Mouse (Mus musculus) bone marrow macrophage, adult 2 months (primary cell): ENCODE data around the gene Tldc2. TPM values are rescaled to one million over a fixed set of nuclear protein-coding genes. Genes with fewer than 3 reads are reported as not detected.

Experiments
- H3K27ac ChIP-seq: 2 replicates; pipeline ENCODE4 v1.5.1; 2012; ENCODE audit warnings: low read depth, low read length; ENCODE audit not compliant: insufficient read depth
- H3K4me1 ChIP-seq: 2 replicates; pipeline ENCODE4 v1.6.1; 2012; ENCODE audit warnings: low read length; ENCODE audit not compliant: control insufficient read depth, insufficient read depth
- H3K4me3 ChIP-seq: 2 replicates; pipeline ENCODE4 v1.5.1; 2012; ENCODE audit warnings: mild to moderate bottlenecking, low read length, moderate library complexity; ENCODE audit not compliant: insufficient read depth
- CTCF ChIP-seq: IDR thresholded peaks from 2 replicates; pipeline ENCODE4 v1.5.1; 2012; ENCODE audit warnings: low read depth, mild to moderate bottlenecking, low read length, moderate library complexity
- POLR2A ChIP-seq: IDR thresholded peaks from 2 replicates; pipeline ENCODE4 v1.6.1; 2012; ENCODE audit warnings: mild to moderate bottlenecking, low read depth, low read length, borderline replicate concordance
- polyA plus RNA-seq: library from polyadenylated mRNA; stranded (reverse); fragments of >200 nt; gene quantifications from 2 replicates; pipeline ENCODE4 v1.2.4, GENCODE M21; 2012; ENCODE audit not compliant: missing spikeins, insufficient read depth, insufficient read length

Gene Tldc2
- polyA plus RNA-seq, 1 experiment = not detected

DNA sequence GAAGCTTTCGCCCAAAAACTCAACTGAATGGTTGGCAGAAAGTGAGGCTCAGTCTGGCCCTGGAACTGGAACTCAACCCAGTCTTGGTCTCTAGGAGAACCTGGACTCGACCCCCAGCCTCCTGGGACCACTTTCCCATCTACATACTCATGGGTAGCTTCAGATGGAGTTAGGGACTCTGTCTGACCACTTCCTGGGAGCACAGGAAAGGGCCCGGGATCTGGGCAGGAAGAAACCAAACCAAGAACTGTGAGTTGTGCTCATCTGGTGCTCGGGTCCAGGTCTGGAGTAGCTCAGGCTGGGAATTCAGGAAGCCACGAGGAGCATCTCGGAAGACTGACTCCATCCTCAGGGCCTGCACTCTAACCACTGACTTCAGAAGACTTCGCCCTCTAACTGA is 10.3 kb upstream of the Tldc2 start:
- Histone ChIP-seq H3K27ac (no peak overlapping the region), H3K4me3 (no peak overlapping the region), H3K4me1 (peaks cover 47% of the 10 kb centered on the region)
- no peak for TF ChIP-seq CTCF
- no peak for TF ChIP-seq POLR2A

DNA sequence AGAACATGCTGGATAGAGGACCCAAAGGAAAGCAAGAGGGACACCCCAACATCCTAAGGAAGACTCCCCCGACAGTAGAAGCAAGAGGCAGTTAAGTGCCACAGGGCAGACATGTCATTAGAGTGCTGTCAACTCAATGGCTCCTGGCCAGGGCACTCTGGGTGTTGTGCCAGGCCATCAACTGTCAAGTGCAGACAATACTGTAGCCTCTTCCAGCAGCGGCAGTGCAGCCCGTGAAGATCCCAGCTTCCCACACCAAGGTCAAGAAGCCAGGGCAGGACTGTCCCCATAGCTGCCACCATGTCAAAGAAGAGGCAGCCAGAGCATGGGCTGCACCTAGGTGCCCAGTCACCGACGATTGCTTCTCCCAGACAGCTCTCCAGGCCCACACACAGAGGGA is 9.7 kb upstream of the Tldc2 start:
- Histone ChIP-seq H3K4me1 (peaks cover 46% of the 10 kb centered on the region), H3K4me3 (peak overlapping the region; percentile 50), H3K27ac (no peak overlapping the region)
- TF ChIP-seq POLR2A (no peak), CTCF (no peak)

DNA sequence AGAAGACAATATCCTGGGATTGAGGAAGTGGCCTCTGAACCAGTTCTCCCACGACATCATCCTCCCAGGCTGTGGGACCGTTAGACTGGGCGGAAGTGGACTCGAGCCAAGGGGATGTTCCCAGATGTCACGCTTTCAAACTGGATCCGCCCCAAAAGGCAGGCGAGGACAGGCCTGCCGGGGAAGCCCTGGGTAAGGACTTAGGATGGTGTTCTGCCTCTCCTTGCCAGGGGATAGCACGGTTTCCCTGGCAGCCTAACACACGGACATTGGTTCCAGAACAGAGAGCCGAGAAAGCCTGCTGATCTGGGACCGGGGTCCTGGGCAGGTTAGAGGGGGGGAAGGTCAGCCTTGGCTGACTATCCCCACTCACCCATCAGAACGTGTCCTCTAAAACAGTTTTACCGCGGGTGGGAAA is 9.2 kb upstream of the Tldc2 start:
- Histone ChIP-seq H3K4me3 (peak overlapping the region; percentile 61), H3K4me1 (peaks cover 41% of the 10 kb centered on the region), H3K27ac (no peak overlapping the region)
- TF ChIP-seq POLR2A (no peak), CTCF (no peak)

DNA sequence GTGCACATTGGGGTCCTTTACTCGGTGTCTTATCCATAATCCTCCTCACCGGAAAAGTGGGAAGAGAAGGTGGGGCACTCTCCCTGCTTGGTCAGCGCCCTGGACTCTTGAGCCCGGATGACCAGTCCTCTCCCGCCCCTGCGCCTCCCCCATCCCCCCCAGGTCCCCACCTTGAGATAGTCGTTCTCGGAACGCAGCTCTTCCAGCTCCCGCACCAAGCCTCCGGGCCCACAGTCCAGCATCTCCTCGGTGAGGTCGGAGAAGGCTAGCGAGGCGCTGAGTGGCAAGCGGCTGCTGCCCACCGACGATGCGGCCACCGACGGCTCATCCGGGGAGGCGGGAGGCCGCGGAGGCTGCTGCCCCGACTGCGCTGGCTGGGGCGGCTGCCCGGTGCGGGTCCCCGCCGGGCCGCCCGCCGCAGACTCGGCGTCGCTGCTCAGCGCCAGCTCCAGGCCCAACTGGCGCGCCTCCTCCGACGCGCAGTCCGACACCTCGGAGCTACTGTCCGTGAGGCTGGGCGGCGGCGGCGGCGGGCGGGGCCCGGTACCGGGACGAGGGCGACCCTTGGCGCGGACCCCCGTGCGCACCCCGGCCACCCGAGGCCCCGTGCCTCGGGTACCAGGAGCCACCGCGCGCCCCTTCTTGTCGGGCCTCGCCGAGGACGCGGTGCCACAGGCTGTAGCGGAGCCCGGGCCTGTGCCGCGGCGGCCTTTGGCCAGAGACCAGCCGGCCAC is 8.6 kb upstream of the Tldc2 start:
- Histone ChIP-seq H3K4me1 (peaks cover 40% of the 10 kb centered on the region), H3K4me3 (peak overlapping the region; percentile 61), H3K27ac (no peak overlapping the region)
- TF ChIP-seq CTCF = no peak
- no peak for TF ChIP-seq POLR2A

DNA sequence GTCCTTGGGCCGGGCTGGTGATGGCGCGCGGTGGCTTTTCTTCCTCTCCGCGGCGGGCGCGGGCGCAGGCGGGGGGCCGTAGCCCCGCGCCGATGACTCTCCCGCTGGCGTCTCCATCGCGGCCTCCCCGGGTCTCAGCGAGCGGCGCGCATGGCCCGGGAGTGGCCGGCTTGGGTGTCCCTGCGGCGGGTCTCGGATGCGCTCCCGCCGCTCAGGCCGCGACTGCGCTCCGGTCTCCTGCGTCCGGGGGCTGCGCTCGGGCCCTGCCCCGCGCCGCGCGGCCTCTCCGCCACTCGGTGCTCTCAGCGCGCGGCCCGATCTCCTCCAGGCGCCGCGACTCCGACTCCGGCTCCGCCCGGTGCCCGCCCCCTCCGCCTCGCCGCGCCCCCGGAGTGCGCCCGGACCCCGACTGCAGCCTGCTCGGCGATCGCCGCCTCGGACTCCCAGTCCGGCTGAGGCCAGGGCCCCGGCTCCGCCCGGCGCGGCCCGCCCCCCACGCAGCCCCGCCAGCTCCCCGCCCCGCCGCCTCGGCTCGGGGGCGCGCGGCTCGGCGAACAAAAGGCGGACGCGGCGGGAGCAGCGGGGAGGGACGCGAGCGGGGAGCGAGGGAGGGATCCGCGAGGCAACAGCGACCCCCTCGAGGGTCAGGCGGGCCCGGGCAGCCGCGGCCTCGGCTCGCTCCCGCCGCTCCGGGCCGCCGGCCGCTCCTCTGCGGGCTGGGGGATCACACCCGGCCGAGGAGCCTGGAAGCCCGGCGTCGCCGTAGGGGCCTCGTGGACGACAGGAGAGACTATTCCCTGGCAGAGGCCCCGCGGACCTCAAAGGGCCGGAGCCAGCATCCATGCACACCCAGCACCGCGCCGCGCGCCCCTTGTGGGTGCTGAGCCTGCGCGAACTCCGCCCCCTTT is 7.8 kb upstream of the Tldc2 start, which contains the start of gene Soga1:
TSS of gene Soga1 (minus strand) at position 462 of the 908 bp plus-strand sequence.
- TF ChIP-seq POLR2A (no peak), CTCF (no peak)
- Histone ChIP-seq H3K4me3 (peak within 1 kb of the TSS; percentile 61), H3K27ac (no peak within 1 kb of the TSS), H3K4me1 (peaks cover 40% of the 10 kb centered on the region)

DNA sequence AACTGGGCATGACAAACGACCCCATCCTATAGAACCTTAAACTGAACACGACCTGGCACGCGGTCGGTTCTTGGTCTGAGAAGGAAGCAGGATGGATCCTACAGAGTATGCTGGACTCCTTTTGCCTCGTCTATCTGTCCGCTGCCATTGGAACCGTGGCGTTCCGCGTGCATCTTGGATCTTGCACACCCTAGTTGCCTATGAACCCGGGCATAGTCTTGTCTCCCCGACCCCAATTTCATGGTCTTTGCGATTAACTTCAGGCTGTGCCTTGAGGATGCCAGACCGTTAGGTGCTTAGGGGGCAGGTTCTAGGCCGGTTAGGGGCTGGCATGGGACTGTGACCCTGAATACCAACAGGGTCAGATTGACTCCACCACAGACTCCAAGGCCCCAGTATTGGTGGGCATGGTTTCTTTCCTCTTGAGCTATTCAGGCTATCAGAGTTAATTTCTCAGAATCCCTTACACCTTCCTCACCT is 7.1 kb upstream of the Tldc2 start:
- Histone ChIP-seq H3K4me1 (peaks cover 33% of the 10 kb centered on the region), H3K27ac (no peak overlapping the region), H3K4me3 (peak overlapping the region; percentile 61)
- TF ChIP-seq CTCF (no peak), POLR2A (no peak)

DNA sequence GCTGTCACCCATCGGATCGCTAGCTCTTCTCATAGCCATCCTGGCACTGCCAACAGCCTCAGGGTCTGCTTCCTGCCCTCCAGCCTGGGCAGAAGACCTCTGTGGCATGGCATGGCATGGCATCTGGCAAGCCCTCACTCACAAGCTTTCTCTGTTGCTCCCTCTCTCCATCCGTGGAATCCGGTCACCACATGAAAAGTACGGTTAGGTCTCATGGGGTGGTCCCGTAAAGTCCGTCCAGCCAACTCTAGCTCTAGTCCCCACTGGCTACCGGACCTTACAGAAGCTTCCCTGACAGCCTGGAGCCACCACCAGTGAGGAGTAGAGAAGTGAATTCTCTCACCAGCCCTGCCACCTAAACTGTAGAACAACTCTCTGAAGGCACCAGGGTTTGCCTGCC is 5.5 kb upstream of the Tldc2 start:
- no peak overlapping the region for H3K4me3 ChIP-seq
- TF ChIP-seq CTCF = no peak
- TF ChIP-seq POLR2A = no peak
- no peak overlapping the region for H3K27ac ChIP-seq
- peaks cover 20% of the 10 kb centered on the region for H3K4me1 ChIP-seq

DNA sequence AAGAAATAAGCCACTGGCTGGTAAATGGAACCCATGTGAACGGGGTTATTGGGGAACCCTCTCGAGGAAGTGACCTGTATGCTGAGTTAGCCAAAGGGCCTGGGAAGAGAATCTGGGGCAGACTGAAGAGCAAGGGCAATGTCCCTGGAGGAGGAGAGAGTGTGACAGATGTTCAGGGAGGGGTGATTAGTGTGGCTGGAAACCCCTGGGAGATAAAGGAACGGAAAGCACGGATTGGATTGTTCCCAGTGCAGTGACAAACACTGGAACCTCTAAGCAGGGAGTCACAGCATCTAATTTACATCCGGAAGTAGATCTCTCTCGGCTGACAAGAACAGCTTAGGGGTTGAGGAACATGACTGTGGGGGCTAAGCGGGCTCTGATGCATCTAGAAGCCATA is 4.9 kb upstream of the Tldc2 start:
- TF ChIP-seq POLR2A = no peak
- no peak for TF ChIP-seq CTCF
- H3K4me1 ChIP-seq = peaks cover 14% of the 10 kb centered on the region
- no peak overlapping the region for H3K27ac ChIP-seq
- H3K4me3 ChIP-seq = no peak overlapping the region

DNA sequence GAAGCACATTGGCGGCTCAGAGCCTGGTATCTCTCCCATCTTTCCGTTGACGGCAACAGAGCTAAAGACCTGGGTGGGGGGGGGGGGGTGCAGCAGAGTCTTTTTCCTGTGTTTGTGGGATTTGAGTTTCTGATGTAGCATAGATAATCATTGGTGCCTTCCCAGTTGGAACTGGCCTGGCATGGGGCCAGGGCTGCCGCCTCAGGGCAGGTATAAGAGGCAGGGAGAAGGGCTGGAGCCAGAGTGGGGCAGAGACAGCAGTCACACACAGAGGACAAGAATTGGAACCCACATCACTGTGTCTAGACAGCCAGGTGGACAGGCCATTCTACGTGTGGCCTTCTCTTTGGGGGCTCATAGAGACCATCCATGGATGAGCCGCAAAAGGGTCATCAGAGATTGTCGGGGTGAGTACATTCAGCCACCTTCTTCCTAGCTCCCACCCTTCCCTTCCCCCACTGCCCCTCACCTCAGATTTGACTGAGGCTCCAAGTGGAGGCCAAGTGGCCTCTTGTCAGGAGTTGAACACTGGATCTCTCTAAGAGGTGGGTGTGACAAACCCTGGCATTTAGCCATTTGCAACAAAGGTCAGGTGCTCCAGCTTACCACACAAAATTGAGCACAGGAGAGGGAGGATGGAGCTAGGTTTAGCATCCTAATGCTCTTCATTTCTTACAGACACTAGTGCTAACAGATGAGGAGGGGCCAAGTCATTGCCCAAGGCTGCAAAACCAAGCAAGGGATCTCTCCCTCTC is 1.8 kb upstream of the Tldc2 start:
- TF ChIP-seq POLR2A (no peak), CTCF (no peak)
- Histone ChIP-seq H3K4me3 (no peak overlapping the region), H3K4me1 (peaks cover 9% of the 10 kb centered on the region), H3K27ac (no peak overlapping the region)
